Mouse (Mus musculus) stomach, embryonic 15.5 days (tissue): ENCODE results near the gene Gm9958. TPM values are rescaled to one million over a fixed set of nuclear protein-coding genes. Genes with fewer than 3 reads are reported as not detected.
A peak's percentile ranks its signal among the peaks of the same experiment; 100 is the strongest.

ENCODE experiments used
- ATAC-seq: fragments of 200-750 bp; cut with Nextera tagmentation; 2 replicates; pipeline ENCODE4 v1.8.0; 2017; ENCODE audit warnings: low read depth, moderate number of reproducible peaks, moderate TSS enrichment; ENCODE audit not compliant: insufficient read depth, low FRiP score
- H3K27ac ChIP-seq: fragments of 300-500 bp; sonication (generic); 2 replicates; pipeline ENCODE4 v1.5.1; 2015; ENCODE audit warnings: mild to moderate bottlenecking, inconsistent platforms
- H3K27me3 ChIP-seq: fragments of 300-500 bp; sonication (generic); replicated peaks from 2 replicates; pipeline ENCODE4 v1.6.1; 2015; ENCODE audit warnings: inconsistent platforms
- H3K36me3 ChIP-seq: fragments of 300-500 bp; sonication (generic); 2 replicates; pipeline ENCODE4 v1.6.1; 2015; ENCODE audit warnings: inconsistent platforms
- H3K4me1 ChIP-seq: fragments of 300-500 bp; sonication (generic); 2 replicates; pipeline ENCODE4 v1.6.1; 2015; ENCODE audit warnings: inconsistent platforms
- H3K4me2 ChIP-seq: fragments of 300-500 bp; sonication (generic); 2 replicates; pipeline ENCODE4 v1.6.1; 2015; ENCODE audit warnings: mild to moderate bottlenecking, inconsistent platforms
- H3K4me3 ChIP-seq: fragments of 300-500 bp; sonication (generic); replicated peaks from 2 replicates; pipeline ENCODE4 v1.5.1; 2015; ENCODE audit warnings: inconsistent platforms
- H3K9ac ChIP-seq: fragments of 300-500 bp; sonication (generic); 2 replicates; pipeline ENCODE4 v1.6.1; 2015; ENCODE audit warnings: inconsistent platforms
- H3K9me3 ChIP-seq: fragments of 300-500 bp; sonication (generic); 2 replicates; pipeline ENCODE4 v1.6.1; 2016; ENCODE audit warnings: inconsistent platforms
- WGBS: fragments of 180-500 bp; shearing (Covaris S2); methylation state at CpG from one replicate; pipeline ENCODE4 v1.1.7; 2015; 5-methylcytosine and 5-hydroxymethylcytosine counted together
- polyA plus RNA-seq: library from polyadenylated mRNA; unstranded; fragments of >200 nt; fragmentation: Nextera tagmentation; extraction: Ambion mirVana; gene quantifications from 2 replicates; pipeline ENCODE4 v1.2.1, GENCODE M21; 2015

Gene Gm9958
- polyA plus RNA-seq, 1 experiment from 2014 or later, result 7.5 TPM

- Histone ChIP-seq H3K9me3 (no peaks in the 10 kb centered on the region), H3K27ac (peak overlapping the region; percentile 100), H3K27me3 (no peaks in the 10 kb centered on the region), H3K9ac (peak overlapping the region; percentile 96), H3K4me2 (peak overlapping the region; percentile 60), H3K36me3 (no peaks in the 10 kb centered on the region), H3K4me1 (peaks cover 15% of the 10 kb centered on the region; the same call in 1 of the 2 replicates), H3K4me3 (peak overlapping the region; percentile 78)
- under 1% methylated on average over 59 of the region's 61 CpGs for WGBS
- ATAC-seq, result peak; percentile 38; the same call in 1 of the 2 replicates
These were observed 1.7 kb upstream of the Gm9958 start for GRCm38 (mm10) chr5:90365141-90365951.

- Histone ChIP-seq H3K4me1 (peaks cover 15% of the 10 kb centered on the region; the same call in 1 of the 2 replicates), H3K36me3 (no peaks in the 10 kb centered on the region), H3K9me3 (no peaks in the 10 kb centered on the region), H3K4me3 (peak within 1 kb of the TSS; percentile 78), H3K9ac (peak within 1 kb of the TSS; percentile 96), H3K27me3 (no peaks in the 10 kb centered on the region), H3K27ac (peak within 1 kb of the TSS; percentile 100), H3K4me2 (peak within 1 kb of the TSS; percentile 64)
- WGBS, result 0% methylated on average over 69 of the region's 104 CpGs
- peak; percentile 91 for ATAC-seq
These were observed 610 bp upstream of the Gm9958 start, which contains the start of gene Ankrd17 for GRCm38 (mm10) chr5:90366121-90367066. Gene Ankrd17 (minus strand): TSS chr5:90366577.

- no peak overlapping the region for H3K27ac ChIP-seq
- 0 out of 2 replicates have a peak, but pooled peaks cover 4% of the 10 kb centered on the region for H3K4me1 ChIP-seq
- no peak for ATAC-seq
- H3K36me3 ChIP-seq, result no peaks in the 10 kb centered on the region
- H3K9me3 ChIP-seq, result no peaks in the 10 kb centered on the region
- no peaks in the 10 kb centered on the region for H3K27me3 ChIP-seq
- no peak overlapping the region for H3K4me3 ChIP-seq
- WGBS, result 79% methylated on average over 5 of the region's 5 CpGs
- H3K4me2 ChIP-seq, result no peak overlapping the region
- no peak overlapping the region for H3K9ac ChIP-seq
These were observed 3.4 kb downstream of the Gm9958 start for GRCm38 (mm10) chr5:90370401-90370800.

- H3K9me3 ChIP-seq, result no peaks in the 10 kb centered on the region
- WGBS, result 84% methylated on average over 4 of the region's 4 CpGs
- no peak for ATAC-seq
These were observed 6.7 kb downstream of the Gm9958 start for GRCm38 (mm10) chr5:90373708-90374107.

GRCm38 (mm10) chr5:90381458-90381857 lies 14.5 kb downstream of the Gm9958 start:
- Histone ChIP-seq H3K27ac (no peak overlapping the region), H3K27me3 (no peaks in the 10 kb centered on the region), H3K9me3 (no peaks in the 10 kb centered on the region), H3K9ac (no peak overlapping the region), H3K36me3 (no peaks in the 10 kb centered on the region), H3K4me1 (no peaks in the 10 kb centered on the region), H3K4me3 (no peak overlapping the region), H3K4me2 (no peak overlapping the region)
- ATAC-seq, result no peak
- WGBS, result 49% methylated on average over 4 of the region's 4 CpGs

More at GRCm38 (mm10) chr5:90373708-90374107, 6.7 kb downstream of the Gm9958 start:
- Histone ChIP-seq H3K36me3 (no peaks in the 10 kb centered on the region), H3K4me1 (no peaks in the 10 kb centered on the region), H3K4me3 (no peak overlapping the region), H3K9ac (no peak overlapping the region), H3K27ac (no peak overlapping the region), H3K27me3 (no peaks in the 10 kb centered on the region), H3K4me2 (no peak overlapping the region)

- 51% methylated on average over 1 of the region's 1 CpGs for WGBS
- no peak for ATAC-seq
These were observed 16.1 kb downstream of the Gm9958 start for GRCm38 (mm10) chr5:90383080-90383479.

GRCm38 (mm10) chr5:90393764-90394163 lies 26.8 kb downstream of the Gm9958 start:
- no peaks in the 10 kb centered on the region for H3K36me3 ChIP-seq
- H3K4me2 ChIP-seq, result no peak overlapping the region
- no peak overlapping the region for H3K9ac ChIP-seq
- no peaks in the 10 kb centered on the region for H3K4me1 ChIP-seq
- H3K27me3 ChIP-seq, result no peaks in the 10 kb centered on the region
- 45% methylated on average over 5 of the region's 5 CpGs for WGBS
- no peak overlapping the region for H3K4me3 ChIP-seq
- ATAC-seq, result no peak
- H3K27ac ChIP-seq, result no peak overlapping the region
- no peaks in the 10 kb centered on the region for H3K9me3 ChIP-seq

More at GRCm38 (mm10) chr5:90383080-90383479, 16.1 kb downstream of the Gm9958 start:
- no peak overlapping the region for H3K4me2 ChIP-seq
- H3K4me1 ChIP-seq, result no peaks in the 10 kb centered on the region
- H3K27ac ChIP-seq, result no peak overlapping the region
- H3K9ac ChIP-seq, result no peak overlapping the region
- H3K36me3 ChIP-seq, result no peaks in the 10 kb centered on the region
- no peak overlapping the region for H3K4me3 ChIP-seq
- H3K9me3 ChIP-seq, result no peaks in the 10 kb centered on the region
- H3K27me3 ChIP-seq, result no peaks in the 10 kb centered on the region

- Histone ChIP-seq H3K4me2 (no peak overlapping the region), H3K27me3 (no peaks in the 10 kb centered on the region), H3K36me3 (no peaks in the 10 kb centered on the region), H3K9ac (no peak overlapping the region), H3K4me3 (no peak overlapping the region), H3K4me1 (no peaks in the 10 kb centered on the region), H3K9me3 (no peaks in the 10 kb centered on the region), H3K27ac (no peak overlapping the region)
- ATAC-seq, result no peak
- WGBS, result 63% methylated on average over 4 of the region's 4 CpGs
These were observed 27.3 kb downstream of the Gm9958 start for GRCm38 (mm10) chr5:90394322-90394721.

- Histone ChIP-seq H3K27me3 (no peaks in the 10 kb centered on the region), H3K27ac (no peak overlapping the region), H3K9me3 (no peaks in the 10 kb centered on the region), H3K36me3 (no peaks in the 10 kb centered on the region), H3K4me2 (no peak overlapping the region), H3K9ac (no peak overlapping the region), H3K4me3 (no peak overlapping the region), H3K4me1 (no peaks in the 10 kb centered on the region)
- no peak for ATAC-seq
- WGBS, result 84% methylated on average over 4 of the region's 4 CpGs
These were observed 29.8 kb downstream of the Gm9958 start for GRCm38 (mm10) chr5:90396817-90397216.

GRCm38 (mm10) chr5:90405210-90405609 lies 38.2 kb downstream of the Gm9958 start:
- no peaks in the 10 kb centered on the region for H3K9me3 ChIP-seq
- H3K9ac ChIP-seq, result no peak overlapping the region
- WGBS, result 69% methylated on average over 4 of the region's 4 CpGs
- H3K36me3 ChIP-seq, result no peaks in the 10 kb centered on the region
- no peak overlapping the region for H3K27ac ChIP-seq
- H3K4me2 ChIP-seq, result no peak overlapping the region
- no peak for ATAC-seq
- H3K27me3 ChIP-seq, result no peaks in the 10 kb centered on the region
- no peaks in the 10 kb centered on the region for H3K4me1 ChIP-seq
- H3K4me3 ChIP-seq, result no peak overlapping the region

GRCm38 (mm10) chr5:90414142-90414924 lies 47.3 kb downstream of the Gm9958 start:
- WGBS, result 61% methylated on average over 8 of the region's 8 CpGs
- ATAC-seq, result no peak
- H3K9ac ChIP-seq, result no peak overlapping the region
- no peak overlapping the region for H3K4me3 ChIP-seq
- no peak overlapping the region for H3K27ac ChIP-seq
- H3K9me3 ChIP-seq, result no peaks in the 10 kb centered on the region
- no peaks in the 10 kb centered on the region for H3K36me3 ChIP-seq
- H3K4me2 ChIP-seq, result no peak overlapping the region
- no peaks in the 10 kb centered on the region for H3K4me1 ChIP-seq
- no peaks in the 10 kb centered on the region for H3K27me3 ChIP-seq
